Mouse (Mus musculus): ENCODE data around the gene H2al1a. TPM values are rescaled to one million over a fixed set of nuclear protein-coding genes. Genes with fewer than 3 reads are reported as not detected.

The H2al1a gene
- total RNA-seq, 1 experiment from 2014 or later: not detected

GRCm38 (mm10) chrX:11345762-11346161 is 46.7 kb downstream of the H2al1a start:
- DNase-seq: no peak

GRCm38 (mm10) chrX:11346756-11347155 is 47.7 kb downstream of the H2al1a start:
- DNase-seq: no peak

Other genes with a start within 250 kb of the H2al1a start
- gene H2al1b, start 3.2 kb downstream of the H2al1a start, total RNA-seq (2021): not detected in 2 replicates
- not detected in 2 replicates for gene H2al1c, start 6.4 kb downstream of the H2al1a start, total RNA-seq (2021)
- not detected in 2 replicates for gene H2al1d, start 9.6 kb downstream of the H2al1a start, total RNA-seq (2021)
- gene H2al1e, start 12.7 kb downstream of the H2al1a start, total RNA-seq (2021): not detected in 2 replicates
- gene H2al1f, start 15.9 kb downstream of the H2al1a start, total RNA-seq (2021): not detected in 2 replicates
- gene H2al1g, start 19.0 kb downstream of the H2al1a start, total RNA-seq (2021): not detected in 2 replicates
- not detected in 2 replicates for gene H2al1h, start 22.2 kb downstream of the H2al1a start, total RNA-seq (2021)
- gene H2al1i, start 25.4 kb downstream of the H2al1a start, total RNA-seq (2021): not detected in 2 replicates
- gene H2al1j, start 28.6 kb downstream of the H2al1a start, total RNA-seq (2021): not detected in 2 replicates

Measured in adrenal gland, postnatal 25 days (tissue).